Mouse (Mus musculus) myocyte (in vitro differentiated cells): ENCODE measurements around the gene Fscn2. TPM values are rescaled to one million over a fixed set of nuclear protein-coding genes. Genes with fewer than 3 reads are reported as not detected.
A peak's percentile ranks its signal among the peaks of the same experiment; 100 is the strongest.

Experiments
- H3K27me3 ChIP-seq: one replicate; pipeline ENCODE4 v1.6.1; 2011; ENCODE audit not compliant: control insufficient read depth, insufficient read depth, insufficient read length
- H3K36me3 ChIP-seq: one replicate; pipeline ENCODE4 v1.6.1; 2011; ENCODE audit not compliant: control insufficient read depth, insufficient read depth
- H3K4me2 ChIP-seq: one replicate; pipeline ENCODE4 v1.6.1; 2011; ENCODE audit warnings: low read depth, control low read depth
- H3K4me3 ChIP-seq: one replicate; pipeline ENCODE4 v1.5.1; 2011; ENCODE audit warnings: mild to moderate bottlenecking, control low read depth, moderate library complexity
- H3K79me2 ChIP-seq: one replicate; pipeline ENCODE4 v1.6.1; 2011; ENCODE audit not compliant: control insufficient read depth, insufficient read depth
- H3ac ChIP-seq: one replicate; pipeline ENCODE4 v1.6.1; 2011; ENCODE audit not compliant: control insufficient read depth, insufficient read length
- CEBPB ChIP-seq: IDR thresholded peaks from 2 replicates; pipeline ENCODE4 v1.6.1; 2011; ENCODE audit warnings: mild to moderate bottlenecking, moderate library complexity; ENCODE audit not compliant: poor library complexity, insufficient read depth, severe bottlenecking
- E2F4 ChIP-seq: IDR thresholded peaks from one replicate; pipeline ENCODE4 v1.6.1; 2011; ENCODE audit warnings: mild to moderate bottlenecking, control low read depth, moderate library complexity; ENCODE audit not compliant: insufficient read depth
- MAX ChIP-seq: IDR thresholded peaks from one replicate; pipeline ENCODE4 v1.6.1; 2011; ENCODE audit warnings: low read depth, mild to moderate bottlenecking, control low read depth
- MYOD1 ChIP-seq, 3 experiments: IDR thresholded peaks; one replicate each; pipeline ENCODE4 v1.6.1; 2011; ENCODE audit warnings: control low read depth in 2 of 3, low read depth in 2 of 3, mild to moderate bottlenecking in 2 of 3, moderate library complexity in 1 of 3; ENCODE audit not compliant: insufficient read length in 2 of 3, control insufficient read depth in 1 of 3
- MYOG ChIP-seq, 3 experiments: IDR thresholded peaks; one replicate each; pipeline ENCODE4 v1.6.1; 2011; ENCODE audit warnings: control low read depth in 2 of 3, low read depth in 2 of 3, mild to moderate bottlenecking in 2 of 3; ENCODE audit not compliant: insufficient read length in 2 of 3, control insufficient read depth in 1 of 3, insufficient read depth in 1 of 3
- POLR2A ChIP-seq: IDR thresholded peaks from one replicate; pipeline ENCODE4 v1.6.1; 2011; ENCODE audit warnings: low read depth, mild to moderate bottlenecking, control low read depth, moderate library complexity; ENCODE audit not compliant: insufficient read length
- POLR2AphosphoS2 ChIP-seq: IDR thresholded peaks from one replicate; pipeline ENCODE4 v1.6.1; 2011; ENCODE audit warnings: low read depth, control low read depth; ENCODE audit not compliant: insufficient read length
- REST ChIP-seq: IDR thresholded peaks from one replicate; pipeline ENCODE4 v1.6.1; 2011; ENCODE audit warnings: mild to moderate bottlenecking, control low read depth, moderate library complexity; ENCODE audit not compliant: insufficient read depth, insufficient read length
- SRF ChIP-seq: IDR thresholded peaks from one replicate; pipeline ENCODE4 v1.6.1; 2011; ENCODE audit warnings: low read depth; ENCODE audit not compliant: control insufficient read depth, insufficient read length
- TCF12 ChIP-seq: IDR thresholded peaks from one replicate; pipeline ENCODE4 v1.6.1; 2011; ENCODE audit warnings: mild to moderate bottlenecking, control low read depth; ENCODE audit not compliant: poor library complexity, insufficient read depth, severe bottlenecking
- TCF3 ChIP-seq: IDR thresholded peaks from one replicate; pipeline ENCODE4 v1.6.1; 2011; ENCODE audit warnings: low read depth, control low read depth; ENCODE audit not compliant: insufficient read length
- USF1 ChIP-seq: IDR thresholded peaks from one replicate; pipeline ENCODE4 v1.6.1; 2011; ENCODE audit warnings: low read depth, mild to moderate bottlenecking, control low read depth, moderate library complexity
- polyA plus RNA-seq: library from polyadenylated mRNA; unstranded; fragments of >200 nt; fragmentation: generic; extraction: Trizol; gene quantifications from one replicate; pipeline ENCODE4 v1.2.1, GENCODE M21; 2012; ENCODE audit warnings: missing spikeins

Fscn2 gene
- polyA plus RNA-seq, 1 experiment: 1.1 TPM

- H3K79me2 ChIP-seq: no peaks in the 10 kb centered on the region
- H3K36me3 ChIP-seq: no peaks in the 10 kb centered on the region
- TF ChIP-seq POLR2AphosphoS2 (peak; percentile 81), MYOG (IDR thresholded peaks at IDR 0.05; ENCODE audit: control insufficient read depth in 1 of 3, insufficient read depth in 1 of 3, insufficient read length in 2 of 3, low read depth in 2 of 3) (no peak), REST (no peak), MYOD1 (IDR thresholded peaks at IDR 0.05; ENCODE audit: control insufficient read depth in 1 of 3, insufficient read length in 2 of 3, low read depth in 2 of 3) (peak in 2 of 3 experiments; percentile 51 to 58), E2F4 (no peak), TCF12 (no peak), POLR2A (peak; percentile 91), USF1 (no peak)
- H3K4me2 ChIP-seq: peak overlapping the region; percentile 100
- peak overlapping the region; percentile 3 for H3ac ChIP-seq
- peak overlapping the region; percentile 38 for H3K4me3 ChIP-seq
- no peaks in the 10 kb centered on the region for H3K27me3 ChIP-seq
Measured at GRCm38 (mm10) chr11:120315832-120316689, 45.3 kb upstream of the Fscn2 start.

- TF ChIP-seq POLR2AphosphoS2 (no peak), E2F4 (no peak), MYOG (IDR thresholded peaks at IDR 0.05; ENCODE audit: control insufficient read depth in 1 of 3, insufficient read depth in 1 of 3, insufficient read length in 2 of 3, low read depth in 2 of 3) (no peak), TCF12 (no peak)
- Histone ChIP-seq H3K27me3 (no peaks in the 10 kb centered on the region), H3ac (peak overlapping the region; percentile 3)
Measured at GRCm38 (mm10) chr11:120316690-120317254, 44.6 kb upstream of the Fscn2 start.

GRCm38 (mm10) chr11:120317456-120317855 is 43.9 kb upstream of the Fscn2 start:
- H3K79me2 ChIP-seq: no peaks in the 10 kb centered on the region
- H3K4me3 ChIP-seq: peak overlapping the region; percentile 38
- no peak overlapping the region for H3ac ChIP-seq
- no peak for TF ChIP-seq MYOD1 (IDR thresholded peaks at IDR 0.05; ENCODE audit: control insufficient read depth in 1 of 3, insufficient read length in 2 of 3, low read depth in 2 of 3)
- TF ChIP-seq SRF: no peak
- no peak for TF ChIP-seq TCF12
- no peak for TF ChIP-seq CEBPB
- TF ChIP-seq MYOG (IDR thresholded peaks at IDR 0.05; ENCODE audit: control insufficient read depth in 1 of 3, insufficient read depth in 1 of 3, insufficient read length in 2 of 3, low read depth in 2 of 3): no peak
- TF ChIP-seq USF1: no peak
- no peak for TF ChIP-seq E2F4
- no peak for TF ChIP-seq POLR2AphosphoS2
- TF ChIP-seq POLR2A: no peak
- no peak for TF ChIP-seq MAX
- TF ChIP-seq REST: no peak
- no peak for TF ChIP-seq TCF3
- no peaks in the 10 kb centered on the region for H3K36me3 ChIP-seq
- H3K4me2 ChIP-seq: peak overlapping the region; percentile 100
- H3K27me3 ChIP-seq: no peaks in the 10 kb centered on the region

More at GRCm38 (mm10) chr11:120316690-120317254, 44.6 kb upstream of the Fscn2 start:
- H3K4me3 ChIP-seq: peak overlapping the region; percentile 38
- H3K36me3 ChIP-seq: no peaks in the 10 kb centered on the region
- peak overlapping the region; percentile 100 for H3K4me2 ChIP-seq
- no peaks in the 10 kb centered on the region for H3K79me2 ChIP-seq

- no peak overlapping the region for H3ac ChIP-seq
- no peaks in the 10 kb centered on the region for H3K27me3 ChIP-seq
- no peak overlapping the region for H3K4me2 ChIP-seq
- H3K79me2 ChIP-seq: no peaks in the 10 kb centered on the region
- no peak overlapping the region for H3K4me3 ChIP-seq
- H3K36me3 ChIP-seq: no peaks in the 10 kb centered on the region
- TF ChIP-seq USF1: no peak
- no peak for TF ChIP-seq TCF3
- TF ChIP-seq TCF12: no peak
- TF ChIP-seq MAX: no peak
Measured at GRCm38 (mm10) chr11:120319310-120319709, 42.0 kb upstream of the Fscn2 start.

- H3K79me2 ChIP-seq: no peaks in the 10 kb centered on the region
- H3ac ChIP-seq: no peak overlapping the region
- H3K36me3 ChIP-seq: no peaks in the 10 kb centered on the region
- H3K27me3 ChIP-seq: no peaks in the 10 kb centered on the region
- H3K4me3 ChIP-seq: no peak overlapping the region
- no peak overlapping the region for H3K4me2 ChIP-seq
- TF ChIP-seq POLR2A (no peak), E2F4 (no peak), POLR2AphosphoS2 (no peak), MYOG (IDR thresholded peaks at IDR 0.05; ENCODE audit: control insufficient read depth in 1 of 3, insufficient read depth in 1 of 3, insufficient read length in 2 of 3, low read depth in 2 of 3) (no peak), MAX (no peak), CEBPB (no peak), REST (no peak), MYOD1 (IDR thresholded peaks at IDR 0.05; ENCODE audit: control insufficient read depth in 1 of 3, insufficient read length in 2 of 3, low read depth in 2 of 3) (no peak), TCF3 (no peak), USF1 (no peak), TCF12 (no peak)
Measured at GRCm38 (mm10) chr11:120320156-120320555, 41.2 kb upstream of the Fscn2 start.
